Mouse (Mus musculus) cortical plate, adult 2 months (tissue): ENCODE data around the gene Rbm38.

Source experiments
- CTCF ChIP-seq: fragments of 200-500 bp; IDR thresholded peaks from 2 replicates; pipeline ENCODE4 v1.5.1; 2011; ENCODE audit warnings: mild to moderate bottlenecking, control low read depth, low read length; ENCODE audit not compliant: insufficient read depth; ENCODE audit errors: extremely low read depth
- POLR2A ChIP-seq: fragments of 200-500 bp; IDR thresholded peaks from 2 replicates; pipeline ENCODE4 v1.6.1; 2011; ENCODE audit warnings: mild to moderate bottlenecking, low read length, control low read depth; ENCODE audit not compliant: insufficient read depth; ENCODE audit errors: extremely low read depth

DNA sequence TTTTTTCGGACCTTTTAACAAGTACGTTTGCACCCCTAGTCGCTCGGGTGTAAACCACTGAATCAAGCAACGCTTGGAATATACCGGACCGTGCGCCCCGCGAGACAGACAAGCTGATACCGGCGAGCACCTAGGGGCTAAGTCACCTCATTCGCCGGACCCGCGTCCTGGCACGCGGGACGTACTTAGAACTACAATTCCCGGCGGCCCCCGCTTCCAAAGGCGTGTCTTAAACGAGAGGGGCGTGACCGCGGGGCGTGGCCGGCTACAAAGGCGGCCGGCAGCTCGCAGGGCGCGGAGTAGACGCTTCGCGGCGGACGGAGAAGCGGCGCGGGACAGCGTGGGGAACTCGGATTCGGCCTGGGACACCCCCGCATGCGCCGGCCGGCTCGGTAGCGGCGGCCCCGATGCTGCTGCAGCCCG lies 1.3 kb downstream of the Rbm38 start:
- TF ChIP-seq POLR2A (peak; percentile 71), CTCF (no peak)
